Mouse (Mus musculus): ENCODE data around the gene Nat8f2. TPM values are rescaled to one million over a fixed set of nuclear protein-coding genes. Genes with fewer than 3 reads are reported as not detected.
"Not testable (repeated sequence)": the region's sequence is repeated elsewhere in the genome, so short reads cannot be mapped to it uniquely, and the experiment has no call there.

The Nat8f2 gene
- polyA plus RNA-seq, 1 experiment from 2014 or later: 0.12 TPM

DNA sequence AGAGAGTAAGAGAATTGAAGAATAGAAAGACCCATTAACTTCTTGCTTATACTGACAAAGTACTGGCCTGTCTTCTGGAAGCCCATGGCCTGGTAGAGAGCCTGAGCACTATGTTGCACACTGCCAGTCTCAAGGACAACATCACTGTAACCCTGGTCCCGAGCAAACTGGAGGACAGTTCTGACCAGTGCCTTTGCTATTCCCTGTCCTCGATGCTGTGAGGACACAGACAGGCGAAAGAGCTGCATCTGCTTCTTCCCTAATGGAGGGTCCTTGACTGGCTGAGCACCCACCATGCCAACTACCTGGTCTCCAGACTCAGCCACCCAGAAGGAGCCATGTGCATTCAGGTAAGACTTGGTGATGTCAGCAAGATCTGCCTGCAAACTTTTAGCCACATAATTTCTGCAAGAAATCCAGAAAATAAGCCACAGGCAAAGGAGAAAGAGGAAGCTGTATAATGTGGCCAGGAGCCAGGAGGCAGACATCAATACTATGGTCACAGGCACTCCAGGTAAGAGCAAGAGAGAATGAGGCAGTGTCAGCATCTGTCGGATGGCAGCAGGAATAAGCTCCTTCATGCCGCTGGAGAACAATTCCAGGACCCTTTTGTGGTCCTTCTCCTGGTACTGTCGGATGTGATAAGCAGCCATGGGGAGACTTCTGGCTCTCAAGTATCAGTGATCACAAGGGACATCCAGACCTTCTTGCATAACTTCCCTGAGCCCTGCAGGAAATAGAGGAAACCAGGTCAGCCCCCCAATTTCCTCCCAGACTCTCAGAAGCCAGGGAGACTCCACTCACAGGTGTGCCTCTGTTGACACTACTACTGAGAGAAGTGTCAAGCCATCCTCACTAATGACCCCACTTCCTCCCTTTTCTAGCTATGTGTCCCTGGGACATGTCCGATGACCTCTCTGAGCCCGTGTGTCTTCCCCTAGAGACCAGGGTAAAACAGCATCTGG lies 950 bp downstream of the Nat8f2 start:
- no peaks in the 10 kb centered on the region for H3K36me3 ChIP-seq (ENCODE audit: control insufficient read depth, insufficient read depth, low read length)
- DNase-seq (ENCODE audit: low spot score) (no peak), ATAC-seq (ENCODE audit: low FRiP score) (no peak)
- H3K4me3 ChIP-seq (ENCODE audit: low read depth, low read length): no peak overlapping the region
- no peaks in the 10 kb centered on the region for H3K27me3 ChIP-seq (ENCODE audit: control insufficient read depth, insufficient read depth, low read length)
- no peak overlapping the region for H3K4me2 ChIP-seq (replicated peaks; ENCODE audit: low read depth, low read length)
- H3K9ac ChIP-seq (ENCODE audit: low read depth, low read length): no peak overlapping the region
- WGBS: 78% methylated on average over 8 of the region's 8 CpGs
- no peak overlapping the region for H3K27ac ChIP-seq (ENCODE audit: low read depth, low read length)
- H3K4me1 ChIP-seq (replicated peaks; ENCODE audit: control insufficient read depth, insufficient read depth, low read length): no peaks in the 10 kb centered on the region
- no peaks in the 10 kb centered on the region for H3K9me3 ChIP-seq (ENCODE audit: control insufficient read depth, low read length)

DNA sequence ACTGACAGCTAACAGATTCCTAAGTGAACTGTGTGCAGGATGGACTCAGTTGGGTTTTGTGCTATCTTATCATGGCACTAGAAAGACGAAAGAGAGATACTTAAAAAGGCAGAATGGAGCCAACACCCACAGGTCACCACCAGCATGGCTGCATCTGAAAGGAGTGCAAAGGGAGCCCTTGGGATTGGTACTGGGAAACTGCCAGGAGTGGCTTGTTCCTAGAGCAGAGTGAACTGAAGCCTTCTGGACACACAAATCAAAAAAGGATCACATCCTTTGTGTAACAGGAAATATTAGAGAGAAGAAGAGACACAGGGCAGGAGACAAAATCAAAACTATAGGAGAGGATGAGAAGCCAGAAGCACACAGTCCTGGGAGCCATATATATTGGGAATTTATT lies 2.0 kb downstream of the Nat8f2 start:
- H3K9me3 ChIP-seq (ENCODE audit: control insufficient read depth, low read length); DNase-seq (ENCODE audit: low spot score); H3K4me1 ChIP-seq (replicated peaks; ENCODE audit: control insufficient read depth, insufficient read depth, low read length); H3K27ac ChIP-seq (ENCODE audit: low read depth, low read length); H3K36me3 ChIP-seq (ENCODE audit: control insufficient read depth, insufficient read depth, low read length); H3K27me3 ChIP-seq (ENCODE audit: control insufficient read depth, insufficient read depth, low read length); H3K4me3 ChIP-seq (ENCODE audit: low read depth, low read length); H3K9ac ChIP-seq (ENCODE audit: low read depth, low read length); ATAC-seq (ENCODE audit: low FRiP score); H3K4me2 ChIP-seq (replicated peaks; ENCODE audit: low read depth, low read length): not testable (repeated sequence)
- WGBS: 58% methylated on average over 1 of the region's 1 CpGs

DNA sequence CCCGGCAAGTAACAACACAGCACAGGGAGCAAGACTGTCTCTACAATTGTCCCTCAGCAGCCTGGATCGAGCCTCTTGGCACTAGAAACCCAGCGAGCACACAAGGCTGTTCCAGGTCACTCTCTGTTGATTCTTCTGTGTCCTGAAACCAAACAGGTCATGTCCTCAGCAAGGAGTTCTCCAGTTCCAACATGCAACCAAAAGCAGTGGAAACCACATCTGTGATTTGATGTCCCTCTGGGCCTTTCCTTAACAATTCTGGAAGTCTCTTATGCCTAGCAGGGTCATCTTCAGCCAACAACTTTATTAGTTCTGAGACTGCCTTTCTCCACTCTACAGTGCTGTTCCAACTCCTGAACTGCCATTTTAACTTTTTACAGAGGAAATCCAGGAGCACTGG lies 2.8 kb downstream of the Nat8f2 start:
- not testable (repeated sequence) for ATAC-seq (ENCODE audit: low FRiP score); DNase-seq (ENCODE audit: low spot score); H3K9ac ChIP-seq (ENCODE audit: low read depth, low read length); H3K36me3 ChIP-seq (ENCODE audit: control insufficient read depth, insufficient read depth, low read length); H3K4me2 ChIP-seq (replicated peaks; ENCODE audit: low read depth, low read length); H3K27me3 ChIP-seq (ENCODE audit: control insufficient read depth, insufficient read depth, low read length); H3K9me3 ChIP-seq (ENCODE audit: control insufficient read depth, low read length); H3K4me3 ChIP-seq (ENCODE audit: low read depth, low read length); H3K4me1 ChIP-seq (replicated peaks; ENCODE audit: control insufficient read depth, insufficient read depth, low read length); H3K27ac ChIP-seq (ENCODE audit: low read depth, low read length)
- WGBS: 89% methylated on average over 3 of the region's 3 CpGs

DNA sequence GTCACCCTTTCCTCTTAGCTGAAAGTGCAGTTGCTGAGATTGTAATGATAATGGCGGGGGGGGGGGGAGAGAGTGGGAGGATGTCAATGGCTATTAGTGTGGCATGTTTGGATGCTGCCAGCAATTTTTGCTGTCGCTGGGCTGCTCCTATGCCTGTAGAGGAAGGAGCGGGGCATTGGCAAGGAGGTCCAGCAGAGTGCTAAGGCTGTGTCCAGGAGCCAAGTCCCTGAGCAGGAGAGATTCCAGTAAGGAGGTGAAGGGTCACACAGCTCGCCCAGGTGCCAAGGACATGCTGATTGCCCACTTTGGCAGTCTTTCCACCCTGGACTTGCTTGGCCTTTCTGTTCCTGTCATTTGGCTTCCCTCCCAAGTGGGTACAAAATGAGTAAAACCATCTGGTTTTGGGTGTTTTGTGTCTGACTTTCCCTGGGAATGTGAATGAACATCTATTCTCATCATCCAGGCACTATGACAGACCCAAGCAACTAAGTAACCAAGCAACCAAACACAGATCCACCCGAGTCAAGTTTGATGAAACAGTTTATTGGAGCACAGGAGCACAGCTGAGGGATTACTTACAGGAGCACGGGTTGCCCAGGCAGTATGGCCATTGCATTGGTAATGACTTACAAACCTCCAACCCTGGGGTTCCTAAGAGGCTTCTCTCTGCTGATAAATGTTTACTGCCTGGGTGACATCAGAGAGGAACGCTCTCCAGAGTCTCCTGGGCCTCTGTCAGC lies 3.9 kb downstream of the Nat8f2 start:
- not testable (repeated sequence) for H3K27me3 ChIP-seq (ENCODE audit: control insufficient read depth, insufficient read depth, low read length); H3K4me3 ChIP-seq (ENCODE audit: low read depth, low read length); H3K27ac ChIP-seq (ENCODE audit: low read depth, low read length); DNase-seq (ENCODE audit: low spot score); H3K4me2 ChIP-seq (replicated peaks; ENCODE audit: low read depth, low read length); H3K36me3 ChIP-seq (ENCODE audit: control insufficient read depth, insufficient read depth, low read length); H3K9ac ChIP-seq (ENCODE audit: low read depth, low read length); H3K4me1 ChIP-seq (replicated peaks; ENCODE audit: control insufficient read depth, insufficient read depth, low read length); ATAC-seq (ENCODE audit: low FRiP score); H3K9me3 ChIP-seq (ENCODE audit: control insufficient read depth, low read length)
- WGBS: 81% methylated on average over 5 of the region's 7 CpGs

DNA sequence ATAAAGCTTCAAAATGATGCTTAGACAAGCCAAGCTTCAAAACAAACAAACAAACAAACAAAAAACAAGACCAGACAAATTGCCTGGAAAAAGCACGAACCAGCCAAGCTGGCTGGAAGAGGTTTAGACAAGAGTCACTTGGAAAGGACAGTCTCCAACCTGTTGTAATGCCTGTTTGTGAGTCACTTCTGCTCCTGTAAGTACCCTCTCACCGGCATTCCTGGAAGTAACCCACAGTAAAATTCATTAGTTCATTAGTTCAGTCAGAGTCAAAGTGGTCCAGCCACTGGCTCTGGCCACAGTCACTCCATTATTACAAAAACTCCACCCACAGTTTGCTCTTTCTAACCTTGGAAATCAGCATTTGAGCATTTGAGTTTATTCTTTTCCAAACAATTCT lies 5.1 kb downstream of the Nat8f2 start:
- H3K9ac ChIP-seq (ENCODE audit: low read depth, low read length): no peak overlapping the region
- no peak overlapping the region for H3K4me3 ChIP-seq (ENCODE audit: low read depth, low read length)
- DNase-seq (ENCODE audit: low spot score) (no peak), ATAC-seq (ENCODE audit: low FRiP score) (no peak)
- 92% methylated on average over 2 of the region's 2 CpGs for WGBS
- H3K4me2 ChIP-seq (replicated peaks; ENCODE audit: low read depth, low read length): no peak overlapping the region
- no peak overlapping the region for H3K27ac ChIP-seq (ENCODE audit: low read depth, low read length)
- no peaks in the 10 kb centered on the region for H3K27me3 ChIP-seq (ENCODE audit: control insufficient read depth, insufficient read depth, low read length)
- no peaks in the 10 kb centered on the region for H3K36me3 ChIP-seq (ENCODE audit: control insufficient read depth, insufficient read depth, low read length)
- no peaks in the 10 kb centered on the region for H3K4me1 ChIP-seq (replicated peaks; ENCODE audit: control insufficient read depth, insufficient read depth, low read length)
- H3K9me3 ChIP-seq (ENCODE audit: control insufficient read depth, low read length): no peaks in the 10 kb centered on the region

DNA sequence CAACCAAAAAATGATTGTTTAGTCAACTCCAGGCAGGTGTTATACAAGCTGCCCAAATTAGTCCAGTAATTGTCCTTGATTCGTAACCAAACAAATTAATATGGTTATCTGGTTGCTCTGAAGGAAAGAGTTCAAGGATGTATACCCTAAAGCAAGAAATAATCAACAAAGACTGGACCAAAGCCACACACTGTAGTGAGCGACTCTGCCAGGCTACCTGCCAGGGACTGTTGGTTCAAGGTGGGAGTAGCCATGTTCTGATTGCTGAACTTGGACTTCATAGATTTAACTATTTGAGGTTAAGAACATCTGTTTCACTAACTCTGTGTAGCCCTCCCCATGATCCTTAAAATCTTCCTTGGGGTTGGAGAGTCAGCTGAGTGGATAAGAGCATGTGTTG lies 5.8 kb downstream of the Nat8f2 start:
- Histone ChIP-seq H3K4me1 (replicated peaks; ENCODE audit: control insufficient read depth, insufficient read depth, low read length) (no peaks in the 10 kb centered on the region), H3K27me3 (ENCODE audit: control insufficient read depth, insufficient read depth, low read length) (no peaks in the 10 kb centered on the region), H3K9me3 (ENCODE audit: control insufficient read depth, low read length) (no peaks in the 10 kb centered on the region), H3K36me3 (ENCODE audit: control insufficient read depth, insufficient read depth, low read length) (no peaks in the 10 kb centered on the region), H3K27ac (ENCODE audit: low read depth, low read length) (no peak overlapping the region), H3K4me2 (replicated peaks; ENCODE audit: low read depth, low read length) (no peak overlapping the region), H3K4me3 (ENCODE audit: low read depth, low read length) (no peak overlapping the region), H3K9ac (ENCODE audit: low read depth, low read length) (no peak overlapping the region)
- ATAC-seq (ENCODE audit: low FRiP score): no peak
- DNase-seq (ENCODE audit: low spot score): no peak
- 86% methylated on average over 2 of the region's 2 CpGs for WGBS

DNA sequence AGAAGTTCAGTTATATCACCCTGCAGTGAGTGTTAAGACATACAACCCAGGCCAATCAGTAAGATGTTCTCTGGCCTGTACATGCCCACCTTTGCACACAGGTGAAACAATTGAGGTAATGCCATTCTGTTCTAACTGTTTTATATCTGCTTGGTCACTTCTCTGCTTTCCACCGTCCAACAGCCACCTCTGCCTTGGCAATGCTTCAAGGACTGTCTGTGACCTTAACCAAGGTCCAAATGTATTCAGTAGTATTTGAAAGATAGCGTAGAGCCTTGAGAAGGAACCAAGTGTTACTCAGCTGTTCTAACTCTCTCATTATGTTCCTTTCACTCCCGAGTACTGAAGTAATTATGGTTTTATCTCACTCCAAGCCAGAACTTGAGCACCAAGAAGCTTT lies 6.4 kb downstream of the Nat8f2 start:
- H3K36me3 ChIP-seq (ENCODE audit: control insufficient read depth, insufficient read depth, low read length): no peaks in the 10 kb centered on the region
- no peak overlapping the region for H3K27ac ChIP-seq (ENCODE audit: low read depth, low read length)
- no peak overlapping the region for H3K4me2 ChIP-seq (replicated peaks; ENCODE audit: low read depth, low read length)
- no peaks in the 10 kb centered on the region for H3K27me3 ChIP-seq (ENCODE audit: control insufficient read depth, insufficient read depth, low read length)
- no peak overlapping the region for H3K9ac ChIP-seq (ENCODE audit: low read depth, low read length)
- ATAC-seq (ENCODE audit: low FRiP score) (no peak), DNase-seq (ENCODE audit: low spot score) (no peak)
- WGBS: 86% methylated on average over 3 of the region's 3 CpGs
- no peaks in the 10 kb centered on the region for H3K9me3 ChIP-seq (ENCODE audit: control insufficient read depth, low read length)
- no peak overlapping the region for H3K4me3 ChIP-seq (ENCODE audit: low read depth, low read length)
- H3K4me1 ChIP-seq (replicated peaks; ENCODE audit: control insufficient read depth, insufficient read depth, low read length): no peaks in the 10 kb centered on the region

DNA sequence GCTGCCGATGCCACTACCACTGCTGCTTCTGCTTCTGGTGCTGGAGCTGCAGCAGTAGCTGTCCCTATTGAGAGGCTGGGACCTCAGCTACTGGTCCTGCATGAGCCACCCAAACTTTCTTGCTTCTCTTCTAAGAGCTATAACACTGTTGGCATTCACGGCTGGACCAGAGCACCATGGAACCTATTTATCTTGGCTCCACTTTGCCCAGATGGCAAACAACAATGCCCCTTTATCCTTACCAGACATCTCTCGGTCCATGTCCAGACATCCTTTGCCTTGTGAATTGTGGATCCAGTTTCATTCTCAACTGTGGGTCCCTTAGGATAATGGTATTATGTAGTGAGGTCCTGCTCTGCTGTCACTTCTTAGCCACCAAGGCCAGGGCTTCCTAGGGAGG lies 7.7 kb downstream of the Nat8f2 start:
- no peaks in the 10 kb centered on the region for H3K36me3 ChIP-seq (ENCODE audit: control insufficient read depth, insufficient read depth, low read length)
- H3K9ac ChIP-seq (ENCODE audit: low read depth, low read length): no peak overlapping the region
- WGBS: 81% methylated on average over 3 of the region's 3 CpGs
- DNase-seq (ENCODE audit: low spot score) (no peak), ATAC-seq (ENCODE audit: low FRiP score) (no peak)
- H3K27ac ChIP-seq (ENCODE audit: low read depth, low read length): no peak overlapping the region
- H3K4me3 ChIP-seq (ENCODE audit: low read depth, low read length): no peak overlapping the region
- H3K4me2 ChIP-seq (replicated peaks; ENCODE audit: low read depth, low read length): no peak overlapping the region
- no peaks in the 10 kb centered on the region for H3K9me3 ChIP-seq (ENCODE audit: control insufficient read depth, low read length)
- no peaks in the 10 kb centered on the region for H3K4me1 ChIP-seq (replicated peaks; ENCODE audit: control insufficient read depth, insufficient read depth, low read length)
- no peaks in the 10 kb centered on the region for H3K27me3 ChIP-seq (ENCODE audit: control insufficient read depth, insufficient read depth, low read length)
